9 mouse cellular contexts compared by ENCODE assay signal in genomic region chr3:96182382-96182776, GRCm38 (mm10). TPM values are rescaled to one million over a fixed set of nuclear protein-coding genes. Genes with fewer than 3 reads are reported as not detected.
DNase-seq lines count a peak whose midpoint lies in the region; ATAC-seq lines count a peak whose summit lies in the region.
"Had no signal": no experiment of that assay in that cellular context is flagged by ENCODE, and none has a peak within 500 bp of the region (broad histone marks: within the 10 kb centered on the region; RNA-seq: fewer than 3 reads in every experiment).

No protein-coding gene starts in this region.

- H3K4me3 ChIP-seq in heart, embryonic 14.5 days (ENCODE audit: control insufficient read depth in 1 of 2, insufficient read depth in 1 of 2, low read depth in 1 of 2, low read length in 2 of 2): peak overlapping the region; percentile 69 to 90
- H3K4me3 ChIP-seq in forebrain, embryonic 13.5 days: peak overlapping the region; percentile 59
- H3K4me3 ChIP-seq in midbrain, embryonic 10.5 days: peak overlapping the region; percentile 63; the same call in 1 of the 2 replicates
- H3K4me3 ChIP-seq: liver, embryonic 15.5 days had no signal

- H3K9ac ChIP-seq in heart, embryonic 14.5 days (ENCODE audit: low read length): peak overlapping the region; percentile 84
- peak overlapping the region; percentile 84 for H3K9ac ChIP-seq in forebrain, embryonic 13.5 days
- H3K9ac ChIP-seq: liver, embryonic 15.5 days had no signal

- no peak for DNase-seq in heart, adult 11 months
- DNase-seq in brain, adult 2 months (ENCODE audit: low read depth, low spot score): peak; percentile 88
- no peak for DNase-seq in midbrain, embryonic 10.5 days (ENCODE audit: low spot score)
- no peak for DNase-seq in thymus, postnatal 0 days (ENCODE audit: low spot score)
- DNase-seq in layer of hippocampus, adult 9-10 months (ENCODE audit: low spot score): no peak
- no peak for DNase-seq in thymus, postnatal 36 days

- peak overlapping the region; percentile 92 to 96 for H3K27ac ChIP-seq in heart, embryonic 14.5 days (replicated peaks in 1 of 2; ENCODE audit: control insufficient read depth in 1 of 2, insufficient read depth in 1 of 2, low read depth in 2 of 2, low read length in 2 of 2)
- 0 out of 2 replicates have a peak overlapping the region, but pooled peaks have one; percentile 48 for H3K27ac ChIP-seq in forebrain, embryonic 13.5 days
- H3K27ac ChIP-seq in midbrain, embryonic 10.5 days (replicated peaks): peak overlapping the region; percentile 7; the same call in 1 of the 2 replicates
- H3K27ac ChIP-seq: liver, embryonic 15.5 days had no signal

- 6% methylated on average over 4 of the region's 4 CpGs for WGBS in heart, embryonic 14.5 days
- WGBS in forebrain, embryonic 13.5 days: 26% methylated on average over 4 of the region's 4 CpGs
- WGBS in midbrain, embryonic 10.5 days: 36% methylated on average over 4 of the region's 4 CpGs

- no peaks in the 10 kb centered on the region for H3K27me3 ChIP-seq in heart, embryonic 14.5 days (ENCODE audit: control insufficient read depth, insufficient read depth, low read length)
- H3K27me3 ChIP-seq in forebrain, embryonic 13.5 days: no peaks in the 10 kb centered on the region
- H3K27me3 ChIP-seq in midbrain, embryonic 10.5 days (ENCODE audit: low read depth, poor library complexity, severe bottlenecking): no peaks in the 10 kb centered on the region

- peaks cover 35% of the 10 kb centered on the region for H3K36me3 ChIP-seq in heart, embryonic 14.5 days (ENCODE audit: control insufficient read depth, insufficient read depth, low read length)
- H3K36me3 ChIP-seq in forebrain, embryonic 13.5 days (ENCODE audit: poor library complexity, severe bottlenecking): peaks cover 26% of the 10 kb centered on the region
- H3K36me3 ChIP-seq in midbrain, embryonic 10.5 days: peaks cover 23% of the 10 kb centered on the region

- ATAC-seq in heart, embryonic 14.5 days (ENCODE audit: insufficient number of reproducible peaks, insufficient read depth, low FRiP score, low read depth): peak; percentile 63
- no peak for ATAC-seq in forebrain, embryonic 13.5 days

- peaks cover 15 to 26% of the 10 kb centered on the region in 2 experiments for H3K4me1 ChIP-seq in heart, embryonic 14.5 days (ENCODE audit: control insufficient read depth in 2 of 2, insufficient read depth in 2 of 2, low read length in 2 of 2)
- H3K4me1 ChIP-seq in forebrain, embryonic 13.5 days: peaks cover 23% of the 10 kb centered on the region
- H3K4me1 ChIP-seq in midbrain, embryonic 10.5 days: peaks cover 37% of the 10 kb centered on the region

- H3K4me2 ChIP-seq in heart, embryonic 14.5 days (ENCODE audit: low read length): peak overlapping the region; percentile 78
- peak overlapping the region; percentile 78 for H3K4me2 ChIP-seq in forebrain, embryonic 13.5 days
- H3K4me2 ChIP-seq: liver, embryonic 15.5 days had no signal

- no peaks in the 10 kb centered on the region for H3K9me3 ChIP-seq in heart, embryonic 14.5 days (ENCODE audit: control insufficient read depth, low read length)
- no peaks in the 10 kb centered on the region for H3K9me3 ChIP-seq in forebrain, embryonic 13.5 days (replicated peaks)
- no peaks in the 10 kb centered on the region for H3K9me3 ChIP-seq in midbrain, embryonic 10.5 days (replicated peaks)
- H3K9me3 ChIP-seq: liver, embryonic 15.5 days had no signal

RNA-seq across cellular contexts. Expression of gene Sv2a, which starts 1.4 kb away (rescaled TPM):
- polyA plus RNA-seq in heart, embryonic 14.5 days (2014; fragmentation: Nextera tagmentation; extraction: Ambion mirVana): 10.8 and 12.0 TPM in 2 replicates
- 29.3 and 37.9 TPM in 2 replicates for polyA plus RNA-seq in forebrain, embryonic 13.5 days (2015; fragmentation: Nextera tagmentation; extraction: Ambion mirVana)
- polyA plus RNA-seq in midbrain, embryonic 10.5 days (2016; fragmentation: Nextera tagmentation; extraction: Ambion mirVana): 3.1 and 8.8 TPM in 2 replicates
- polyA plus RNA-seq in thymus, postnatal 0 days (2015; fragmentation: Nextera tagmentation; extraction: Ambion mirVana): 1.2 and 2.3 TPM in 2 replicates

RNA-seq across cellular contexts. Expression of gene Sf3b4, which starts 10.2 kb away (rescaled TPM):
- polyA plus RNA-seq in heart, embryonic 14.5 days (2014; fragmentation: Nextera tagmentation; extraction: Ambion mirVana): 83.7 and 88.8 TPM in 2 replicates
- 161 and 181 TPM in 2 replicates for polyA plus RNA-seq in forebrain, embryonic 13.5 days (2015; fragmentation: Nextera tagmentation; extraction: Ambion mirVana)
- polyA plus RNA-seq in midbrain, embryonic 10.5 days (2016; fragmentation: Nextera tagmentation; extraction: Ambion mirVana): 262 and 271 TPM in 2 replicates
- 129 and 151 TPM in 2 replicates for polyA plus RNA-seq in thymus, postnatal 0 days (2015; fragmentation: Nextera tagmentation; extraction: Ambion mirVana)

RNA-seq across cellular contexts. Expression of gene Mtmr11, which starts 20.6 kb away (rescaled TPM):
- polyA plus RNA-seq in heart, embryonic 14.5 days (2014; fragmentation: Nextera tagmentation; extraction: Ambion mirVana): 7.7 and 7.9 TPM in 2 replicates
- polyA plus RNA-seq in forebrain, embryonic 13.5 days (2015; fragmentation: Nextera tagmentation; extraction: Ambion mirVana): 9.0 and 12.9 TPM in 2 replicates
- 7.8 and 9.6 TPM in 2 replicates for polyA plus RNA-seq in midbrain, embryonic 10.5 days (2016; fragmentation: Nextera tagmentation; extraction: Ambion mirVana)
- 8.9 and 9.6 TPM in 2 replicates for polyA plus RNA-seq in thymus, postnatal 0 days (2015; fragmentation: Nextera tagmentation; extraction: Ambion mirVana)

RNA-seq across cellular contexts. Expression of gene Bola1, which starts 37.1 kb away (rescaled TPM):
- 50.2 and 56.1 TPM in 2 replicates for polyA plus RNA-seq in heart, embryonic 14.5 days (2014; fragmentation: Nextera tagmentation; extraction: Ambion mirVana)
- 82.2 and 86.6 TPM in 2 replicates for polyA plus RNA-seq in forebrain, embryonic 13.5 days (2015; fragmentation: Nextera tagmentation; extraction: Ambion mirVana)
- 86.7 and 92.8 TPM in 2 replicates for polyA plus RNA-seq in midbrain, embryonic 10.5 days (2016; fragmentation: Nextera tagmentation; extraction: Ambion mirVana)
- 84.7 and 86.0 TPM in 2 replicates for polyA plus RNA-seq in thymus, postnatal 0 days (2015; fragmentation: Nextera tagmentation; extraction: Ambion mirVana)

RNA-seq across cellular contexts. Expression of gene Hist2h2ab, which starts 37.3 kb away (rescaled TPM):
- 1.3 TPM in 1 of 2 replicates, not detected in the other for polyA plus RNA-seq in heart, embryonic 14.5 days (2014; fragmentation: Nextera tagmentation; extraction: Ambion mirVana)
- polyA plus RNA-seq in forebrain, embryonic 13.5 days (2015; fragmentation: Nextera tagmentation; extraction: Ambion mirVana): 0.78 and 2.2 TPM in 2 replicates
- polyA plus RNA-seq in midbrain, embryonic 10.5 days (2016; fragmentation: Nextera tagmentation; extraction: Ambion mirVana): 0.98 TPM in 1 of 2 replicates, not detected in the other
- polyA plus RNA-seq in thymus, postnatal 0 days (2015; fragmentation: Nextera tagmentation; extraction: Ambion mirVana): 0.94 and 1.8 TPM in 2 replicates

Comparison
In these comparisons a context has a peak if more than half of its experiments do, and no peak if none do; other contexts are left out.
1. H3K27ac ChIP-seq: peak in every context shown above with its lines; median percentile 94 in heart, embryonic 14.5 days; 48 in forebrain, embryonic 13.5 days; 7 in midbrain, embryonic 10.5 days.